Mouse (Mus musculus): ENCODE results near the gene Cse1l. TPM values are rescaled to one million over a fixed set of nuclear protein-coding genes. Genes with fewer than 3 reads are reported as not detected.

Gene Cse1l
- polyA plus RNA-seq, 1 experiment from 2014 or later: 89.3 TPM

DNA sequence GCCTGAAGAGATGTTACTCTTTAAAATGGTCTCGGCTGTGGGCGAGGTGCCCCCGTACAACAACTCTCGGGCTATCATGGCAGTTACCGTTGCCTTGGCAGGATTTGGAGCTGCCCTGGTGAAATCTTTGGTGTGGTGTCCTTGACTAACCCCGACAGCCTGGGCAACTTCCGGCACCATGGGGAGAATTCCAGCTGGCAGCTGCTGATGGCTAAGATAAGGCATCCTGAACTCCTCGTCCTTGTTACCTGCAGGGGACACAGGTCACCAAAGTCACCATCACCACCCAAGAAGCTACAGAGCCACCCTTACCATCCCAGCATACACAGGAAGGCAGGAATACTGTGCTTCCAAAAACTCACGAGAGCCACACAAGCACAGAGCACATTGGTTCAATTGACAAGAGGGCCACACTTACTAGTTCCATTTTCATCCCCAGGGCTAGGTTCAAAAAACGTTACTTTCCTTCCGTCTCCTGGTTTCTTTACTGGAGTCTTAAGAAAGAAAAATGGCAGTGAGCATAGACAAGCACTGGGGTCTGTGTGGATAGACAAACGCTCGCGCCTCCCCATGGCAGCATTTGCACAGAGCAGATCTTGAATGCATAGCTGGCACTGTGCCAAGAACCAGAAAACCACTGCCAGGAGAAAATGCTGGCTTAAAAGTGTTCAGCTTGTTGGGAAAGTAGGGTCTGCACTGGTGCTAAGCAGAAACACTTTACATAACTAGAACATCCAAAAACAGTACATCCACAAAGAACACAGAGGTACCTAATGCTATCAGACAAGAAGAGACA is 45.2 kb downstream of the Cse1l start:
- WGBS: 74% methylated on average over 14 of the region's 14 CpGs
- H3K27ac ChIP-seq (replicated peaks): no peak overlapping the region

GRCm38 (mm10) chr2:166952151-166952550 is 46.3 kb downstream of the Cse1l start:
- Histone ChIP-seq H3K9me3 (no peaks in the 10 kb centered on the region), H3K27me3 (no peaks in the 10 kb centered on the region), H3K4me3 (no peak overlapping the region), H3K9ac (no peak overlapping the region), H3K36me3 (peaks cover 69% of the 10 kb centered on the region), H3K4me1 (replicated peaks) (0 out of 2 replicates have a peak, but pooled peaks cover 4% of the 10 kb centered on the region), H3K4me2 (no peak overlapping the region), H3K27ac (replicated peaks) (no peak overlapping the region)
- WGBS: 82% methylated on average over 6 of the region's 6 CpGs
- ATAC-seq (ENCODE audit: low FRiP score, low read depth): no peak

More for the DNA sequence above, 45.2 kb downstream of the Cse1l start:
- Histone ChIP-seq H3K4me3 (no peak overlapping the region), H3K9me3 (no peaks in the 10 kb centered on the region), H3K4me2 (no peak overlapping the region), H3K27me3 (no peaks in the 10 kb centered on the region), H3K4me1 (replicated peaks) (0 out of 2 replicates have a peak, but pooled peaks cover 4% of the 10 kb centered on the region), H3K36me3 (peaks cover 77% of the 10 kb centered on the region), H3K9ac (no peak overlapping the region)
- no peak for ATAC-seq (ENCODE audit: low FRiP score, low read depth)

DNA sequence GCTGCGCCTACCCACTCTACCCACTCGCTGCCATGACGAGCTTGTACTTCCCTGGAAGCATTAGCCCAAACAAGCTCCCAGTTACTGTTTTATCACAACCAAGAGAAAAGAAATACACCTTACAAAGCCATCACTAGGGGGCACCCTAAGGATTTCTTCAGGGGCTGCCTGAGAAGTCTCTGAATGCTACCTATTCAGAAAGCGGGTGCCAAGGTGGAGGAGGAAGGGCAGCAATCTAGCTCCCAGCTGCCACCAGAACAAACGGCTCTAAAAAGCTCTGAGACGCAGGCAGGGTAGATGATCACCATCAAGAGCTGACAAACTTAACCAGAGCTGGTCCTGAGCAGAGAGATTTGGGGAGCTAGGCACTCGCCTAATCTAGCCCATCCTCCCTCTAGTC is 51.0 kb downstream of the Cse1l start:
- H3K4me1 ChIP-seq (replicated peaks): no peaks in the 10 kb centered on the region
- H3K9me3 ChIP-seq: no peaks in the 10 kb centered on the region
- H3K27me3 ChIP-seq: no peaks in the 10 kb centered on the region
- no peak overlapping the region for H3K27ac ChIP-seq (replicated peaks)
- no peak overlapping the region for H3K9ac ChIP-seq
- 59% methylated on average over 7 of the region's 7 CpGs for WGBS
- H3K4me3 ChIP-seq: no peak overlapping the region
- peaks cover 48% of the 10 kb centered on the region for H3K36me3 ChIP-seq
- H3K4me2 ChIP-seq: no peak overlapping the region
- no peak for ATAC-seq (ENCODE audit: low FRiP score, low read depth)

DNA sequence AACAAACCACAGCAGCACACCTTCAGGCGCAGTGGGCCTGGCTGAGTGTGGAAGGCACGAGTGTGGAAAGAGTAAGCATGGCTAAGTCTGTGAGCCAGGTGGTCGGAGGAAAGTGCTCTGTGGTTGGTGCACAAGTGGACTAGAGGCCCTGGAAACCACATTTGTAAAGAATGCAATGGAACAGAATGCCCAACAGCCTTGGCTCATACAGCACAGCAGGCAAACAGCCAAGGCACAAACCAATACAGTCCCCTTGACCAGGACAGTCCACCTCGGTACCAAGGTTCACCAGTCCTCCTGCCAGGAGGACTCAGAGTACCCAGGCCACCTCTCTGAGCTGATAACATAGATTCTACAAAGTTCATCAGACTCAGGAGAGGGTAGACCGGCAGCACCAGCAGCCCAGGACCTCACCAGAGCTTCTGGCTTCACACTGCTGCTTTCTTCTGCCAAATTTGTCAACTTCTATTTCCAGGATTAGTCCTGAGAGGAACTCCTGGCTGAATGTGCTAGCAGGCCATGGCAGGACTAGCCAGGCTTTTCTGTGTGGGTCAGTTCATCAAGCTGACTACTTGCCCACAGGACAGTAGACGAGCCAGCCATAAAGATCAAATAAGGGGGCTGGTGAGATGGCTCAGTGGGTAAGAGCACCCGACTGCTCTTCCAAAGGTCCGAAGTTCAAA is 54.9 kb downstream of the Cse1l start:
- Histone ChIP-seq H3K36me3 (peaks cover 23% of the 10 kb centered on the region), H3K4me3 (no peak overlapping the region), H3K4me1 (replicated peaks) (no peaks in the 10 kb centered on the region), H3K9ac (no peak overlapping the region), H3K27ac (replicated peaks) (no peak overlapping the region), H3K4me2 (no peak overlapping the region), H3K27me3 (no peaks in the 10 kb centered on the region), H3K9me3 (no peaks in the 10 kb centered on the region)
- WGBS: 87% methylated on average over 8 of the region's 8 CpGs
- no peak for ATAC-seq (ENCODE audit: low FRiP score, low read depth)

- Histone ChIP-seq H3K36me3 (peaks cover 13% of the 10 kb centered on the region), H3K9me3 (no peaks in the 10 kb centered on the region), H3K27ac (replicated peaks) (no peak overlapping the region), H3K27me3 (no peaks in the 10 kb centered on the region), H3K9ac (no peak overlapping the region), H3K4me3 (no peak overlapping the region), H3K4me2 (no peak overlapping the region), H3K4me1 (replicated peaks) (no peaks in the 10 kb centered on the region)
- no peak for ATAC-seq (ENCODE audit: low FRiP score, low read depth)
- 89% methylated on average over 8 of the region's 8 CpGs for WGBS
These were observed 57.4 kb downstream of the Cse1l start for GRCm38 (mm10) chr2:166963257-166963656.

DNA sequence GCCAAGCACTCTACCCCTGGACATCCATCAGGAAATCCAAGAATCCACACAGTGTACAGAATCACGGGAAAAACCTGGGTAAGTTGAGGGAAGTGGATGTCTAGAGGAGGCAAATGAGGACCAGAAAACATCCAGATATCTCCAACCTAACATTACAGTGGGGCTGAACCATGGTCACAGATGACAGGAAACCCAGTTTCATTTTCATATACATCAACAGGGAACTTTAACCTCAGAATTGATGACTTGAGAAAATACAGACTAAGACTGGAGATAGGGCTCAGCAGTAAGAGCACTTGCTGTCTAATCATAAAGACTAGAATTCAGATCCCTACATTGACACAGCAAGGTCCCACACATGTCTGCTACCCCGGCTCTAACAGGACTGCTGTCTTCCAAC is 58.9 kb downstream of the Cse1l start:
- Histone ChIP-seq H3K9me3 (no peaks in the 10 kb centered on the region), H3K4me1 (replicated peaks) (no peaks in the 10 kb centered on the region), H3K4me3 (no peak overlapping the region), H3K36me3 (peaks cover 5% of the 10 kb centered on the region; the same call in 1 of the 2 replicates), H3K27ac (replicated peaks) (no peak overlapping the region), H3K9ac (no peak overlapping the region), H3K27me3 (no peaks in the 10 kb centered on the region), H3K4me2 (no peak overlapping the region)
- 92% methylated on average over 2 of the region's 2 CpGs for WGBS
- no peak for ATAC-seq (ENCODE audit: low FRiP score, low read depth)

DNA sequence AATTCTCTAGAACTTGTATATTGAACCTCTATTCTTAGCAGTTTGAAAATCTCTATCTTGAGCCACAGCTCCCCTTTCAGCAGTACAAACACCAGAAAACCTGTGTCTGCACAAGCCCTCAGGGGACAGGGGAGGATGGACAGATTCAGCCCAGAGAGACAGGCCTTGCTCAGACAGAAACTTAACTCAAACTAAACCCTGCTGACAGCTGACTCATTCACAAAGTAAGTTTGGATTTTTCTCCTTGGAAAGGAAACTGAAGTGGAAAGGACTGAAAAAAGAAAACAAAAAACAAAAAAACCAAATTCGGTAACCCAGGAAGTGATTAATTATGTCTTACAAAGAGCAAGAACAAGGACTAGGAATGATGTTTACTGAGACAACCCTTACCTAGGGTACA is 67.3 kb downstream of the Cse1l start:
- Histone ChIP-seq H3K9me3 (no peaks in the 10 kb centered on the region), H3K9ac (no peak overlapping the region), H3K27ac (replicated peaks) (no peak overlapping the region), H3K4me3 (no peak overlapping the region), H3K4me1 (replicated peaks) (peaks cover 36% of the 10 kb centered on the region), H3K4me2 (no peak overlapping the region), H3K36me3 (no peaks in the 10 kb centered on the region), H3K27me3 (no peaks in the 10 kb centered on the region)
- WGBS: 69% methylated on average over 1 of the region's 1 CpGs
- no peak for ATAC-seq (ENCODE audit: low FRiP score, low read depth)

GRCm38 (mm10) chr2:166974177-166974872 is 68.5 kb downstream of the Cse1l start:
- H3K4me2 ChIP-seq: no peak overlapping the region
- no peak overlapping the region for H3K27ac ChIP-seq (replicated peaks)
- H3K4me3 ChIP-seq: no peak overlapping the region
- H3K27me3 ChIP-seq: no peaks in the 10 kb centered on the region
- WGBS: 74% methylated on average over 6 of the region's 6 CpGs
- no peak overlapping the region for H3K9ac ChIP-seq
- H3K9me3 ChIP-seq: no peaks in the 10 kb centered on the region
- no peak for ATAC-seq (ENCODE audit: low FRiP score, low read depth)
- peaks cover 36% of the 10 kb centered on the region for H3K4me1 ChIP-seq (replicated peaks)
- H3K36me3 ChIP-seq: no peaks in the 10 kb centered on the region

- Histone ChIP-seq H3K9me3 (no peaks in the 10 kb centered on the region), H3K27ac (replicated peaks) (no peak overlapping the region), H3K4me3 (no peak overlapping the region), H3K27me3 (no peaks in the 10 kb centered on the region), H3K36me3 (no peaks in the 10 kb centered on the region), H3K4me2 (no peak overlapping the region), H3K9ac (no peak overlapping the region), H3K4me1 (replicated peaks) (peaks cover 36% of the 10 kb centered on the region)
- ATAC-seq (ENCODE audit: low FRiP score, low read depth): no peak
- 75% methylated on average over 3 of the region's 3 CpGs for WGBS
These were observed 70.5 kb downstream of the Cse1l start for GRCm38 (mm10) chr2:166976356-166976755.

GRCm38 (mm10) chr2:166977490-166977889 is 71.7 kb downstream of the Cse1l start:
- Histone ChIP-seq H3K36me3 (no peaks in the 10 kb centered on the region), H3K27ac (replicated peaks) (no peak overlapping the region)
- WGBS: 70% methylated on average over 3 of the region's 3 CpGs

GRCm38 (mm10) chr2:166980161-166980560 is 74.3 kb downstream of the Cse1l start:
- Histone ChIP-seq H3K9ac (no peak overlapping the region), H3K36me3 (no peaks in the 10 kb centered on the region), H3K9me3 (no peaks in the 10 kb centered on the region), H3K4me2 (no peak overlapping the region), H3K27ac (replicated peaks) (no peak overlapping the region), H3K4me3 (no peak overlapping the region), H3K27me3 (no peaks in the 10 kb centered on the region), H3K4me1 (replicated peaks) (peaks cover 25% of the 10 kb centered on the region)
- 90% methylated on average over 2 of the region's 2 CpGs for WGBS
- ATAC-seq (ENCODE audit: low FRiP score, low read depth): no peak

More at GRCm38 (mm10) chr2:166977490-166977889, 71.7 kb downstream of the Cse1l start:
- Histone ChIP-seq H3K4me1 (replicated peaks) (peaks cover 36% of the 10 kb centered on the region), H3K4me3 (no peak overlapping the region), H3K4me2 (no peak overlapping the region), H3K9me3 (no peaks in the 10 kb centered on the region), H3K9ac (no peak overlapping the region), H3K27me3 (no peaks in the 10 kb centered on the region)
- ATAC-seq (ENCODE audit: low FRiP score, low read depth): no peak

DNA sequence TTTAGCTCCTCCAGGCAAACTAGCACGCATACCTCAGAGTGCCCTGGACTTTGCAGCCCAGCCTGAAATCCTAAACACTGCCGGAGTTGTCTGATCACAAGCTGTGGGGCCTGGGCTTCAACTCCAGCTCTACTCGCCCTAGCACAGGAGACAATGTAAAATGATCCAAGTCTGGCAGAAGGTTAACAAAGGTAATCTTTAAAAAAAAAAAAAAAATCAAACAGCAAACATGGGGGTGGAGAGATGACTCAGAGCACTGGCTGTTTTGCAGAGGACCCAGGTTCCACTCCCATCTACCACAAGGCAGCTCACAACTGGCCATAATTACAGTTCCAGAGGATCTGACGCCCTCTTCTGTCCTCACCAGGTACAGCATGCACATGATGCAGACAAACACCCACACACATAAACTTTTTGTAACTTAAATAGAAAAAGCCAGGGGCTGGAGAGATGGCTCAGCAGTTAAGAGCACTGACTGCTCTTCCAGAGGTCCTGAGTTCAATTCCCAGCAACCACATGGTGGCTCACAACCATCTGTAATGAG is 77.6 kb downstream of the Cse1l start:
- H3K27ac ChIP-seq (replicated peaks): no peak overlapping the region
- no peaks in the 10 kb centered on the region for H3K4me1 ChIP-seq (replicated peaks)
- ATAC-seq (ENCODE audit: low FRiP score, low read depth): no peak
- no peaks in the 10 kb centered on the region for H3K9me3 ChIP-seq
- H3K4me3 ChIP-seq: no peak overlapping the region
- H3K36me3 ChIP-seq: no peaks in the 10 kb centered on the region
- no peak overlapping the region for H3K9ac ChIP-seq
- no peaks in the 10 kb centered on the region for H3K27me3 ChIP-seq
- no peak overlapping the region for H3K4me2 ChIP-seq
- 85% methylated on average over 4 of the region's 4 CpGs for WGBS
